Mouse (Mus musculus): ENCODE data around the gene Ubap1. TPM values are rescaled to one million over a fixed set of nuclear protein-coding genes. Genes with fewer than 3 reads are reported as not detected.

The Ubap1 gene
- total and polyA plus RNA-seq, 2 experiments from 2014 or later = 43.2 to 45.7 TPM

DNA sequence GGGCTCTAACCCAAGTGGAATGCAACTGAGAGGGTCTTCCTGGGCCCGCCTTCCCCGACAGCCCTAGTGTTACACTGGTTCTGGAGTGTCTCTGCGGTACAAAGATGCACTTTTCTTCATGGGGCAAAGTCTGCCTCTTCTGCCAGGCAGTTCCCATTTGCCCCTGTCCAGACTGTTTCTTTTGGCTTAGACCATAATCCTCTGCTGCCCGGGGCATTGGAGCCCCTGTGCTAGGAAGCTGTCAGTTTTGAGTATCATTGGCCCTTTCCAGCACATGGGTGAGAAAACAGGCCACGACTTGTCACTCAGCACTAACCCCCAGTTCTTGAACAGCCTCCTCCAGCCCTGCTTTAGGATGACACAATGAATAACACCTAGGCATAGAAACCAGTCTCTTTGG is 40.4 kb downstream of the Ubap1 start:
- DNase-seq (ENCODE audit: low spot score) (no peak), ATAC-seq (ENCODE audit: insufficient read depth, low read depth) (no peak)
- Histone ChIP-seq H3K9ac (replicated peaks; ENCODE audit: low read depth, low read length) (no peak overlapping the region), H3K4me3 (ENCODE audit: low read depth, low read length) (no peak overlapping the region), H3K4me1 (ENCODE audit: control insufficient read depth, insufficient read depth) (no peaks in the 10 kb centered on the region), H3K4me2 (ENCODE audit: low read depth, low read length) (no peak overlapping the region), H3K36me3 (replicated peaks; ENCODE audit: control insufficient read depth, insufficient read depth, low read length) (peaks cover 75% of the 10 kb centered on the region), H3K9me3 (replicated peaks; ENCODE audit: control insufficient read depth, low read length) (no peaks in the 10 kb centered on the region), H3K27me3 (ENCODE audit: control insufficient read depth, insufficient read depth, low read length) (no peaks in the 10 kb centered on the region), H3K27ac (ENCODE audit: low read depth) (no peak overlapping the region)
- TF ChIP-seq EP300 (IDR thresholded peaks at IDR 0.05; ENCODE audit: low read depth) (no peak), CTCF (IDR thresholded peaks at IDR 0.05; ENCODE audit: low read depth) (no peak)
- WGBS = 87% methylated on average over 5 of the region's 5 CpGs

DNA sequence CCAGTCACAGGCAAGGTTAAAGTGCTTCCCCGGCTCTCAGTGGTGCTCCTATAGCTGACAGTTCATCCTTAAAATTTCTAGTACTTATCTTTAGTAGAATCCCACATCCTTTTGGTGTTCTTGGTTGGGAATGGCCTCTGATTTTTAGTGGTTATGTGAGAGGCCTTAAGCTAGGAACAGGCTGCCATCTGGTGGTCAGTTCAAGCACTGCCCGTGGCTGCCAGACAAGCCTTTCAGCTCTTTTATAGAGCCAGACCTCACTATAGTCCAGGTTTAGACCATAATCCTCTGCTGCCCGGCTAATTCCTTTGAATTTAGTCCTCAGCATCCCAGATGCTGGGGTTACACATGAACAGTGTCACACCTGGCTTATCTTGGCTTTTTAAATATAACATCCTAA is 41.3 kb downstream of the Ubap1 start:
- H3K4me2 ChIP-seq (ENCODE audit: low read depth, low read length) = no peak overlapping the region
- no peak overlapping the region for H3K4me3 ChIP-seq (ENCODE audit: low read depth, low read length)
- ATAC-seq (ENCODE audit: insufficient read depth, low read depth) (peak; percentile 62; the same call in 1 of the 2 replicates), DNase-seq (ENCODE audit: low spot score) (peak; percentile 72)
- H3K9ac ChIP-seq (replicated peaks; ENCODE audit: low read depth, low read length) = no peak overlapping the region
- 18% methylated on average over 3 of the region's 3 CpGs for WGBS
- peak; percentile 89 for TF ChIP-seq CTCF (IDR thresholded peaks at IDR 0.05; ENCODE audit: low read depth)
- TF ChIP-seq EP300 (IDR thresholded peaks at IDR 0.05; ENCODE audit: low read depth) = no peak
- no peaks in the 10 kb centered on the region for H3K9me3 ChIP-seq (replicated peaks; ENCODE audit: control insufficient read depth, low read length)
- no peak overlapping the region for H3K27ac ChIP-seq (ENCODE audit: low read depth)
- H3K27me3 ChIP-seq (ENCODE audit: control insufficient read depth, insufficient read depth, low read length) = no peaks in the 10 kb centered on the region
- no peaks in the 10 kb centered on the region for H3K4me1 ChIP-seq (ENCODE audit: control insufficient read depth, insufficient read depth)
- H3K36me3 ChIP-seq (replicated peaks; ENCODE audit: control insufficient read depth, insufficient read depth, low read length) = peaks cover 83% of the 10 kb centered on the region

DNA sequence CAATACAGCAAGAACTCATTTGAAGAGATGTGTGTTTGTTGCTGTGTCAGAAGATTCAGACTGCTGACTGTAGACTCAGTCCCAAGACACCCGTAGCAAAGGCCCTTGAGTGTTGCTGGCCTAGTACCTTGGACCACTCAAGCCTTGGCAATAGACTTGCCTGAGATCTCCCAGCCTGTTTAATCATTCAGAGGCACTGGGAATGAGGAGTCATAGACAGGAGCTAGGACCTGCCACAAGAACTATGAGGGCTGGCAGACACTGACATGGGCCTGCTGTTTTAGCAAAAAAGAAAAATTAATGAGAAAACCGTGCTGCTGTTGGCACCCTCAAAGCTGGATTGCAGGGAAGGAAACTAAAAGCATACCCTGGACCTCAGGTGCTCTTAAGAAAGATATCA is 42.2 kb downstream of the Ubap1 start:
- Histone ChIP-seq H3K4me2 (ENCODE audit: low read depth, low read length) (no peak overlapping the region), H3K4me1 (ENCODE audit: control insufficient read depth, insufficient read depth) (no peaks in the 10 kb centered on the region), H3K27me3 (ENCODE audit: control insufficient read depth, insufficient read depth, low read length) (no peaks in the 10 kb centered on the region), H3K4me3 (ENCODE audit: low read depth, low read length) (no peak overlapping the region), H3K36me3 (replicated peaks; ENCODE audit: control insufficient read depth, insufficient read depth, low read length) (peaks cover 87% of the 10 kb centered on the region), H3K9ac (replicated peaks; ENCODE audit: low read depth, low read length) (no peak overlapping the region), H3K27ac (ENCODE audit: low read depth) (no peak overlapping the region), H3K9me3 (replicated peaks; ENCODE audit: control insufficient read depth, low read length) (no peaks in the 10 kb centered on the region)
- 79% methylated on average over 2 of the region's 2 CpGs for WGBS
- no peak for ATAC-seq (ENCODE audit: insufficient read depth, low read depth)
- TF ChIP-seq CTCF (IDR thresholded peaks at IDR 0.05; ENCODE audit: low read depth) (no peak), EP300 (IDR thresholded peaks at IDR 0.05; ENCODE audit: low read depth) (no peak)
- DNase-seq (ENCODE audit: low spot score) = no peak

DNA sequence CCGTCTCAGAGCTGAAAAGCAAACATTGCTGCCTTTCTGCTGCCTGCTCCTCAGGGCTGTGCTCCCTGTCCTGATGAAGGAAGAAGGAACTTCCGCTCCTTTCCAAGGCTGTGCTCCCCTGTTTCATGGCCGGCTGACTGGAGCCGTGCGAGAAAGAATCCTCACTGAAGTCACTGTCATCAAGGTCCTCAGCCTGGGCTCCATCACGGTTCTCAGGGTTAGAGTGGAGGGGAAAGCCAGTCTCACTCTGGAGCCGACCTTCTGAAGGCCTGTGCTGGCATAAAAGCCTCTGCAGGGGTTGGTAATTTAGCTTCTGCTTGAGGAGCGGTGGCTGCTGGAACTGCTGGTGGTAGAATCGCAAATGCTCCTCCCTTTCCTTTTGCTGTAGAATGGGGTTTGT is 45.9 kb downstream of the Ubap1 start:
- WGBS = 73% methylated on average over 9 of the region's 9 CpGs

DNA sequence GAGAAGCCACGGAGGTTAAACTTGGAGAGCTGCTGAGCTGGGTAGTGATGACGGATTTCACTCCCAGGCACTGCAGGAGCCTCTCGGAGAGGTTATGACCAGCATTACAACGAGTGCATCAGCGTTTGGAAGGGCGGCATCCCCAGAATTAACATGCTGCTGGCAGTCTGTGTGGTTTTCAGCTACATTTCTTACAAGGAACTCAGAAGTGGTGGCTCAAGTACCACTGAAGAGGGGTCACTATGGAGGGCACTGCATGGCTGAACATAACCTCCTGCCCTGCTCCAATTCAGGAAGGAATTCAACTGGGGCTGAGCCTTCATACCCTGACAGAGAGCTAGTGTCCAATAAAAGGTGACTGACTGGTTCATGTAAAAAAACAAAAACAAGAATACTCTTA is 49.6 kb downstream of the Ubap1 start:
- WGBS = 79% methylated on average over 6 of the region's 6 CpGs
- Histone ChIP-seq H3K4me3 (ENCODE audit: low read depth, low read length) (no peak overlapping the region), H3K36me3 (replicated peaks; ENCODE audit: control insufficient read depth, insufficient read depth, low read length) (peaks cover 51% of the 10 kb centered on the region), H3K4me1 (ENCODE audit: control insufficient read depth, insufficient read depth) (no peaks in the 10 kb centered on the region), H3K4me2 (ENCODE audit: low read depth, low read length) (no peak overlapping the region), H3K9me3 (replicated peaks; ENCODE audit: control insufficient read depth, low read length) (no peaks in the 10 kb centered on the region), H3K27ac (ENCODE audit: low read depth) (no peak overlapping the region), H3K27me3 (ENCODE audit: control insufficient read depth, insufficient read depth, low read length) (no peaks in the 10 kb centered on the region), H3K9ac (replicated peaks; ENCODE audit: low read depth, low read length) (no peak overlapping the region)
- DNase-seq (ENCODE audit: low spot score) (no peak), ATAC-seq (ENCODE audit: insufficient read depth, low read depth) (no peak)
- TF ChIP-seq CTCF (IDR thresholded peaks at IDR 0.05; ENCODE audit: low read depth) = no peak
- TF ChIP-seq EP300 (IDR thresholded peaks at IDR 0.05; ENCODE audit: low read depth) = no peak

More for the DNA sequence above, 45.9 kb downstream of the Ubap1 start:
- Histone ChIP-seq H3K4me1 (ENCODE audit: control insufficient read depth, insufficient read depth) (no peaks in the 10 kb centered on the region), H3K4me2 (ENCODE audit: low read depth, low read length) (no peak overlapping the region), H3K36me3 (replicated peaks; ENCODE audit: control insufficient read depth, insufficient read depth, low read length) (peaks cover 74% of the 10 kb centered on the region), H3K4me3 (ENCODE audit: low read depth, low read length) (no peak overlapping the region), H3K9me3 (replicated peaks; ENCODE audit: control insufficient read depth, low read length) (no peaks in the 10 kb centered on the region), H3K27ac (ENCODE audit: low read depth) (no peak overlapping the region), H3K9ac (replicated peaks; ENCODE audit: low read depth, low read length) (no peak overlapping the region), H3K27me3 (ENCODE audit: control insufficient read depth, insufficient read depth, low read length) (no peaks in the 10 kb centered on the region)
- TF ChIP-seq EP300 (IDR thresholded peaks at IDR 0.05; ENCODE audit: low read depth) (no peak), CTCF (IDR thresholded peaks at IDR 0.05; ENCODE audit: low read depth) (no peak)
- DNase-seq (ENCODE audit: low spot score) (no peak), ATAC-seq (ENCODE audit: insufficient read depth, low read depth) (no peak)

DNA sequence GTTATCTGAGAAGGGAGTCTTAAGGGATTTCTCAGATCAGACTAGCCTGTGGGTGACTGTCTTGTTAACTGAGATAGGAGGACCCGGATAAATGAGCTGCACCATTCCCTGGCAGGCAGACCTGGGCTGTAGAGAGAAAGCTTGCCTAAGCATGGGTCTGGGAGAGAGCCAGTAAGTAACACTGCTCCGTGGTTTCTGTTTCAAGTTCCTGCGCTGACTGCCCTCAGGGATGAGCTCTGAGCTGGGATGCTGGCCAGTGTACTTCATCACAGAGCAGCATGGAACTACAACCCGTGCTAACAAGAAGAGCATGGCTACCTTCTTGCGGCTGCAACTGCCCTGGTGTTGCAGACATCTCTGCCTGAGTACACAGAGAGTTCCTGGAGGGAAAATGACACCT is 51.1 kb downstream of the Ubap1 start:
- Histone ChIP-seq H3K4me3 (ENCODE audit: low read depth, low read length) (no peak overlapping the region), H3K4me2 (ENCODE audit: low read depth, low read length) (no peak overlapping the region), H3K4me1 (ENCODE audit: control insufficient read depth, insufficient read depth) (no peaks in the 10 kb centered on the region), H3K36me3 (replicated peaks; ENCODE audit: control insufficient read depth, insufficient read depth, low read length) (peaks cover 37% of the 10 kb centered on the region), H3K27me3 (ENCODE audit: control insufficient read depth, insufficient read depth, low read length) (no peaks in the 10 kb centered on the region), H3K9ac (replicated peaks; ENCODE audit: low read depth, low read length) (no peak overlapping the region), H3K27ac (ENCODE audit: low read depth) (no peak overlapping the region), H3K9me3 (replicated peaks; ENCODE audit: control insufficient read depth, low read length) (no peaks in the 10 kb centered on the region)
- no peak for TF ChIP-seq CTCF (IDR thresholded peaks at IDR 0.05; ENCODE audit: low read depth)
- TF ChIP-seq EP300 (IDR thresholded peaks at IDR 0.05; ENCODE audit: low read depth) = no peak
- DNase-seq (ENCODE audit: low spot score) = no peak
- WGBS = 69% methylated on average over 5 of the region's 5 CpGs
- no peak for ATAC-seq (ENCODE audit: insufficient read depth, low read depth)

Data from heart, postnatal 0 days (tissue).